Mouse (Mus musculus) midbrain, embryonic 15.5 days (tissue): Measurements from ENCODE around the gene Tubb4b. TPM values are rescaled to one million over a fixed set of nuclear protein-coding genes. Genes with fewer than 3 reads are reported as not detected.

Source experiments
- polyA plus RNA-seq: library from polyadenylated mRNA; unstranded; fragments of >200 nt; fragmentation: Nextera tagmentation; extraction: Ambion mirVana; gene quantifications from 2 replicates; pipeline ENCODE4 v1.2.1, GENCODE M21; 2015

Tubb4b gene
- polyA plus RNA-seq, 1 experiment from 2014 or later, result 364 TPM

Other genes starting within 250 kb of the Tubb4b start
- 139 and 148 TPM in 2 replicates for gene Mrpl41, start 249.6 kb downstream of the Tubb4b start, polyA plus RNA-seq
- gene Pnpla7, start 248.7 kb downstream of the Tubb4b start, polyA plus RNA-seq, result 3.3 and 4.5 TPM in 2 replicates
- gene Nsmf, start 170.3 kb downstream of the Tubb4b start, polyA plus RNA-seq, result 180 and 188 TPM in 2 replicates
- gene Entpd8, start 144.4 kb downstream of the Tubb4b start, polyA plus RNA-seq, result not detected in 2 replicates
- gene Noxa1, start 129.6 kb downstream of the Tubb4b start, polyA plus RNA-seq, result not detected in 2 replicates
- 15.3 and 18.1 TPM in 2 replicates for gene Nrarp, start 43.9 kb downstream of the Tubb4b start, polyA plus RNA-seq
- 1.9 and 2.0 TPM in 2 replicates for gene Tor4a, start 27.8 kb downstream of the Tubb4b start, polyA plus RNA-seq
- 126 and 129 TPM in 2 replicates for gene Nelfb, start 13.2 kb downstream of the Tubb4b start, polyA plus RNA-seq
- not detected in 2 replicates for gene Stpg3, start 10.1 kb downstream of the Tubb4b start, polyA plus RNA-seq
- 0.43 and 0.78 TPM in 2 replicates for gene Fam166a, start 6.0 kb downstream of the Tubb4b start, polyA plus RNA-seq
- not detected in 2 replicates for gene Slc34a3, start 9.7 kb upstream of the Tubb4b start, polyA plus RNA-seq
- not detected in 2 replicates for gene Rnf224, start 12.1 kb upstream of the Tubb4b start, polyA plus RNA-seq
- gene Rnf208, start 17.6 kb upstream of the Tubb4b start, polyA plus RNA-seq, result 148 and 150 TPM in 2 replicates
- gene Cysrt1, start 17.8 kb upstream of the Tubb4b start, polyA plus RNA-seq, result 0.26 and 0.46 TPM in 2 replicates
- gene AL732309.1, start 22.2 kb upstream of the Tubb4b start, polyA plus RNA-seq, result 6.2 and 8.4 TPM in 2 replicates
- gene Tmem203, start 30.7 kb upstream of the Tubb4b start, polyA plus RNA-seq, result 13.8 and 15.4 TPM in 2 replicates
- 16.7 and 16.9 TPM in 2 replicates for gene Tprn, start 37.9 kb upstream of the Tubb4b start, polyA plus RNA-seq
- gene Ssna1, start 47.7 kb upstream of the Tubb4b start, polyA plus RNA-seq, result 186 and 197 TPM in 2 replicates
- 153 and 157 TPM in 2 replicates for gene Anapc2, start 47.8 kb upstream of the Tubb4b start, polyA plus RNA-seq
- not detected in 2 replicates for gene Tmem210, start 63.4 kb upstream of the Tubb4b start, polyA plus RNA-seq
- gene Lrrc26, start 65.2 kb upstream of the Tubb4b start, polyA plus RNA-seq, result 0.14 and 0.23 TPM in 2 replicates
- gene Grin1, start 94.5 kb upstream of the Tubb4b start, polyA plus RNA-seq, result 49.1 and 51.5 TPM in 2 replicates
- gene Man1b1, start 107.6 kb upstream of the Tubb4b start, polyA plus RNA-seq, result 44.3 and 50.3 TPM in 2 replicates
- gene Dpp7, start 131.7 kb upstream of the Tubb4b start, polyA plus RNA-seq, result 23.8 and 25.8 TPM in 2 replicates
- 5.6 and 5.9 TPM in 2 replicates for gene Uap1l1, start 141.0 kb upstream of the Tubb4b start, polyA plus RNA-seq
- 11.1 and 14.7 TPM in 2 replicates for gene Sapcd2, start 147.6 kb upstream of the Tubb4b start, polyA plus RNA-seq
- 2.7 and 3.3 TPM in 2 replicates for gene Entpd2, start 171.2 kb upstream of the Tubb4b start, polyA plus RNA-seq
- gene Npdc1, start 174.6 kb upstream of the Tubb4b start, polyA plus RNA-seq, result 498 and 520 TPM in 2 replicates
- gene Fut7, start 198.6 kb upstream of the Tubb4b start, polyA plus RNA-seq, result 0.17 and 0.41 TPM in 2 replicates
- gene Abca2, start 204.0 kb upstream of the Tubb4b start, polyA plus RNA-seq, result 16.4 and 17.6 TPM in 2 replicates
- 3.3 and 3.9 TPM in 2 replicates for gene Clic3, start 232.1 kb upstream of the Tubb4b start, polyA plus RNA-seq
- 119 and 128 TPM in 2 replicates for gene Paxx, start 236.4 kb upstream of the Tubb4b start, polyA plus RNA-seq
- 822 and 843 TPM in 2 replicates for gene Ptgds, start 245.3 kb upstream of the Tubb4b start, polyA plus RNA-seq